Mouse (Mus musculus): ENCODE results near the gene Acvr1b. TPM values are rescaled to one million over a fixed set of nuclear protein-coding genes. Genes with fewer than 3 reads are reported as not detected.

Gene Acvr1b
- polyA plus RNA-seq, 1 experiment = 54.5 TPM

DNA sequence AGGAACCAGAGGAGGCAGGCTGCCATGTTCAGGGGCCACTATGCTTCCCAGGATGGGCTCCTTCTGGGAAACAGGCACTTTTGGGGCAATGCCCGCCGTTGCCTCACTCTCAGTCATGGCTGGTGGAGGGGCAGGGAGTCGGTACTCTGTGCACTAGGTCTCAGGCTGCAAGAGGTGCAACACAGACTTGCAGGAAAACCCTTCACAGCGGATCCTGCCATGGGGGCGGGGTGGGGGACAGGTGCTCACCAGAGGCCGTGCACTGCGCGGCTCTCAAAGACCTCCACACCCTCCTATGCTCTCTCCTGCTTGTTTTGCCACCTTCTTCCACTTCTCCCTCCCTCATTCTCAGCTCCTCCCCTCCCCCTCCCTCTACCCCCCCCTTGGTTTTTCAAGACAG is 31.2 kb upstream of the Acvr1b start:
- Histone ChIP-seq H3K27me3 (ENCODE audit: control insufficient read depth, insufficient read depth, low read length) (no peaks in the 10 kb centered on the region), H3K4me1 (ENCODE audit: control insufficient read depth, insufficient read depth, low read length) (no peaks in the 10 kb centered on the region), H3K4me3 (replicated peaks; ENCODE audit: insufficient read depth, low read depth, low read length) (no peak overlapping the region), H3K27ac (ENCODE audit: insufficient read depth, low read length) (no peak overlapping the region)
- TF ChIP-seq CTCF (IDR thresholded peaks at IDR 0.05; ENCODE audit: borderline replicate concordance, insufficient read depth, low read depth, low read length) (no peak), POLR2A (IDR thresholded peaks at IDR 0.05; ENCODE audit: borderline replicate concordance, insufficient read depth, low read length) (no peak)
- WGBS = 73% methylated on average over 8 of the region's 8 CpGs
- DNase-seq = no peak

DNA sequence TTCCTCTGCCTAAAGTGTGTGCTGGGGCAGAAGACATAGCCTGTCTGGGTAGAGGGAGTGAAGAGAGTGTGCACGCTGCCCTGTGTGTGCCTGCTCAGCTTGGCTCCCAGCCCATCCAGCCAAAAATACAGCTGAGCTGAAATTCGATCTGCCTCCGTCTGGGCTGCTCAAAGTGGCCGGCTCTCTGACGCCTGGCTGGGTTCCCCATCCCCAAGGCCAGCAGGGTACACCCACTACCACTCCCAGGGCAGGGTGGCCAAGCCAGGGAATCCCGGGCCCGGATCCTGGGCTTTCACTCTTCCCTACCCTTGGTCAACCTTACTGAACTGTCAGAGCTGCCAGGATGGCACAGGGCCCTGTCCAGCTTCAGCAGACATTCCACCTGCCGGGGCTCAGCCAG is 30.4 kb upstream of the Acvr1b start:
- Histone ChIP-seq H3K27ac (ENCODE audit: insufficient read depth, low read length) (no peak overlapping the region), H3K4me3 (replicated peaks; ENCODE audit: insufficient read depth, low read depth, low read length) (no peak overlapping the region), H3K4me1 (ENCODE audit: control insufficient read depth, insufficient read depth, low read length) (no peaks in the 10 kb centered on the region), H3K27me3 (ENCODE audit: control insufficient read depth, insufficient read depth, low read length) (no peaks in the 10 kb centered on the region)
- TF ChIP-seq POLR2A (IDR thresholded peaks at IDR 0.05; ENCODE audit: borderline replicate concordance, insufficient read depth, low read length) = no peak
- no peak for DNase-seq
- 15% methylated on average over 8 of the region's 8 CpGs for WGBS

DNA sequence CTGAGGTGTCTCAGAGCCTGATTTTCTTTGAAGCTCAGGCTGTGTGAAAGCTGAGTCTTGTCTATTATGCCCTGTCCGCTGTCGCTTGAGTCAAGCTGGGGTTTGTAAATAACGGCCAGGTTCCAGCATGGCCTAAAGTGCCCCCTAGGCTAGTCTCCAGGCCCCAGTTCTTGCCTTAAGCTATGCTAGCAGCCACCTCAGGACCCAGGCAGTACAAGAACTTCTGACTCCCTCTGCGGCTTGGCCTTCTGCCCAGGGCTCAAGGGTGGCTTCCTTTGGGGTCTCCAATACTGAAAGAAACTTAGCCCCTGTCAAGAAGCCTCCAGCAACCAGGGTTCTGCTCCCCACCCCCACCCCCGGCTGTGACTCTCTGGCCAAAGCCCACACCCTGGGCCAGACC is 29.7 kb upstream of the Acvr1b start:
- no peak overlapping the region for H3K4me3 ChIP-seq (replicated peaks; ENCODE audit: insufficient read depth, low read depth, low read length)
- 80% methylated on average over 5 of the region's 5 CpGs for WGBS
- no peaks in the 10 kb centered on the region for H3K4me1 ChIP-seq (ENCODE audit: control insufficient read depth, insufficient read depth, low read length)
- no peak overlapping the region for H3K27ac ChIP-seq (ENCODE audit: insufficient read depth, low read length)
- TF ChIP-seq POLR2A (IDR thresholded peaks at IDR 0.05; ENCODE audit: borderline replicate concordance, insufficient read depth, low read length) = no peak
- no peak for TF ChIP-seq CTCF (IDR thresholded peaks at IDR 0.05; ENCODE audit: borderline replicate concordance, insufficient read depth, low read depth, low read length)
- no peak for DNase-seq
- H3K27me3 ChIP-seq (ENCODE audit: control insufficient read depth, insufficient read depth, low read length) = no peaks in the 10 kb centered on the region

DNA sequence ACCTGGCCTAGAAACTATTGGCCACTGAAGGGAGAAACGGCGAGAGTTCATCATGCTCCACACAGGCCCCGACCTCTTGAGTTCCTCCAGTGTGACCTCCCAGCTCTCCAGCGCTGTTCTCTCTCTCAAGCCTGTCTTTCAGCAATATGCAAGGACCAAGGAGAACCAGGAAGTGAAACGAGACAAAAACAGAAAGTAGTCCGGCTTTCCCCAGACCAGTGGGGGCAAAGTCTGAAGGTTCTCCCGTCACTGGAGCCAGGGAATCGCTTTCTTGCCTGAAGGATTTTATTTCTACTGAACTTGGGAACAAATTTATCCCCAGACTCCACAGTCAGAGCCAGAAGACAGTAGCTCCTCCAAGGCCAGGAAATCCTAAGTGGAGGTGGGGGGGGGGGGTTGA is 29.1 kb upstream of the Acvr1b start:
- WGBS = 91% methylated on average over 8 of the region's 8 CpGs
- TF ChIP-seq CTCF (IDR thresholded peaks at IDR 0.05; ENCODE audit: borderline replicate concordance, insufficient read depth, low read depth, low read length) = no peak
- TF ChIP-seq POLR2A (IDR thresholded peaks at IDR 0.05; ENCODE audit: borderline replicate concordance, insufficient read depth, low read length) = no peak
- no peaks in the 10 kb centered on the region for H3K27me3 ChIP-seq (ENCODE audit: control insufficient read depth, insufficient read depth, low read length)
- H3K4me1 ChIP-seq (ENCODE audit: control insufficient read depth, insufficient read depth, low read length) = no peaks in the 10 kb centered on the region
- no peak overlapping the region for H3K4me3 ChIP-seq (replicated peaks; ENCODE audit: insufficient read depth, low read depth, low read length)
- no peak overlapping the region for H3K27ac ChIP-seq (ENCODE audit: insufficient read depth, low read length)
- no peak for DNase-seq

DNA sequence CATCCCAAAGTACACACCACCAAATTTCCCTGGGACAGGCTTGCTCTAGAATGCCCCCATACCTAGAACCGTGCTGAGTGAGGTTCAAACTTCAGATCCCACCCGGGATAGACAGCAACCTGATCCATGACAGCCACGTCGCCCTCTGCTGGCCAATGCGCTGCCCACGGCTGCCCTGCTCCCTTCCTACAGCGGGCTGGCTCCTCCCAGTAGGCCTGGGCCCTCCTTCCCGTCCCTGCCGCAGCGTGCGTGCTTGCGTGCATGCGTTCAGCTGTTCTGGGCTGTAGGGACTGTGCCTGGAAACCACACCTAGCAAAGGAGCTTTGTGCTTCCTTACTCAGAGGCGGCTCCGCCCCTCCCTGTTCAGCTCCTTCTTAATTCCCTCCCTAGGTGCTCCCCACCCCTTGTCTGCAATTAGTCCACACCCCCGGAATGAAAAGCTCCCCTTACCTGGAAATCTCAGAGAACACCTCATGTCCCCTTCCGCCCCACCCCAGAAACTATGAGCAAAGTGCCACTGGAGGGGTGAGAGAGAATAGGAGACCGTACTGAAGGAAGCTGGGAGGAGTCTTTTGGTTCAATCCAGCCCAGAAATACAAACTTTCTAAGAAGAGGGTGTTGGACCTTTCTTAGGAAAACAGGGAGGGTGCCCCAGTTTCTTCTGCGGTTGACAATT is 28.3 kb upstream of the Acvr1b start:
- DNase-seq = peak; percentile 91 to 92
- 10% methylated on average over 19 of the region's 19 CpGs for WGBS
- H3K4me3 ChIP-seq (replicated peaks; ENCODE audit: insufficient read depth, low read depth, low read length) = peak overlapping the region; percentile 4
- TF ChIP-seq POLR2A (IDR thresholded peaks at IDR 0.05; ENCODE audit: borderline replicate concordance, insufficient read depth, low read length) (peak; percentile 67; the same call in 1 of the 2 replicates), CTCF (IDR thresholded peaks at IDR 0.05; ENCODE audit: borderline replicate concordance, insufficient read depth, low read depth, low read length) (peak; percentile 96)
- H3K27me3 ChIP-seq (ENCODE audit: control insufficient read depth, insufficient read depth, low read length) = no peaks in the 10 kb centered on the region
- no peak overlapping the region for H3K27ac ChIP-seq (ENCODE audit: insufficient read depth, low read length)
- H3K4me1 ChIP-seq (ENCODE audit: control insufficient read depth, insufficient read depth, low read length) = no peaks in the 10 kb centered on the region

DNA sequence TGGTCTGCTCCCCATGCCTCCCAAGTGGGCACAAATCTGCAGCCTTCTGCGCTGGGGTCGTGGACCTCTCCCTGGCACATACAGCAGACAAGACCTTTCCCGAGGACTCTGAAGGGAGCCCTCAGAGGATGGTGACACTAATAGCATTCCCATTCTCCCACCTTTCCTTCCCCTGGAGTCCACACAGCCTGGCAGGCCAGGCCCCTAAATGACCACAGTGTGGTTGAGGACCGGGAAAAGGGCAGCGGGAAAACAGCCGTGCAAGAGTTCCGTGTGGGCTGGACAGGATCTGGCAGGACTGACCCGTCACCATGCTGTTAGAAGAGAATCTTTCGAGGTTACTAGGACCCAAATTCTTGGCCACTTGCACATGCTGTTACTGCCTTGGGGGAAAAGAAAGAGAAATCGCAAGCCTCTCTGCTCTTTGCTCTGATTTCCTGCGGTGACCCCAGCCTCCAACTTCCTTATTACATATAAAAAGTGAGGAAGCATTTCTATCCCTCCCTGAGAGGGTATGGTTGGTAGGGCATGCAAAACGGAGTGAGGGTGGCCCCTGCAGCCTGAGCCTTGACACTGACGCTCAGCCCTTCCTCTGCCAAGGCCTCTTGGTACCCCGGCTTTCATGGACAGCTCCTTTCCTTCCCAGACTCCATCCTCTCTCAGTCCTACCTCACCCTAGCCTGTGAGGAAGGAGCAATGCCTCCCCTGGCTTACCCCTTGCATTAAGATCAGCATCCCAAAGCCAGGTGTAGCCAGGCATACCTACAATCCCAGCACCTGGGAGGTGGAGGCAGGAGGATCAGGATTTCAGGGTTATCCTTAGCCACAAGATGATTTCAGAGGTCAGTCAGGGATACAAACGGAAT is 27.5 kb upstream of the Acvr1b start:
- no peak for DNase-seq
- WGBS = 64% methylated on average over 15 of the region's 15 CpGs
- TF ChIP-seq POLR2A (IDR thresholded peaks at IDR 0.05; ENCODE audit: borderline replicate concordance, insufficient read depth, low read length) (no peak), CTCF (IDR thresholded peaks at IDR 0.05; ENCODE audit: borderline replicate concordance, insufficient read depth, low read depth, low read length) (no peak)
- no peaks in the 10 kb centered on the region for H3K27me3 ChIP-seq (ENCODE audit: control insufficient read depth, insufficient read depth, low read length)
- no peak overlapping the region for H3K27ac ChIP-seq (ENCODE audit: insufficient read depth, low read length)
- H3K4me3 ChIP-seq (replicated peaks; ENCODE audit: insufficient read depth, low read depth, low read length) = no peak overlapping the region
- H3K4me1 ChIP-seq (ENCODE audit: control insufficient read depth, insufficient read depth, low read length) = no peaks in the 10 kb centered on the region

DNA sequence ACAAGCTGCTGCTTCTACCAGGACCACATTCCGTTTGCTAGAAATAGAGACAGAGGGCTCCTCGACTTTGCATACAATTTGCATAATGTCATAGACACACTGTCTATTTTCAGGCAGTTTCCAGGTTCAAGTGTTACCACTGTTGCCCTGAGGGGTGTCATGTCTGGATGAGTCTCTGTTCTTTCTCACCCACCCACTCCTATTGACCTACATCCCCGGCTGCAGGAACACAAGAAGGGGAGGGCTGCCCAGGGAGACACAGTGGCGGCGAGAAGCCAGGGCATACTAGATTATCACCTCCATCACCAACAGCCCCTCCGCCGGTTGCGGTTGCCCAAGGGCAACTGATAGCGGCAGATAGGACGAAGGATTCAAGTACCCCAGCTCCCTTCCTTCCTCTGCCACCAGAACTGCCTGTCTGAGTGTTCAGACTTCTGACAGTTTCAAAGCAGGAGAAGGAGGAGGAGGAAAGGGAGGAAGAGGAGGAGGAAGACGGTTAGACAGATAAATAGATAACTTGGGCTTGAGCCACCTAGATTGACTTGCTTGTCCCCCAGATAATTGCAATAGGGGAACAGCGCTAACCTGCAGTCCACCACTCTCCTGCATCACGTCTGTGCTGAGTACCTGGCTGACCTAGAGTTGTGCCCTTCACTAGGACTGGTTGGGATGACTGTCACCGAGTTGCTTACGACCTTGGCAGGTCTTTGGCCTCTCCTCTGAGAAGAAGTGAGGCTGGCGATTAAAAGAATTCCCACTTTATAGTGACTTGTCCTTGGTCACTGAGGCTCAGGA is 26.6 kb upstream of the Acvr1b start:
- no peaks in the 10 kb centered on the region for H3K4me1 ChIP-seq (ENCODE audit: control insufficient read depth, insufficient read depth, low read length)
- DNase-seq = no peak
- no peaks in the 10 kb centered on the region for H3K27me3 ChIP-seq (ENCODE audit: control insufficient read depth, insufficient read depth, low read length)
- no peak for TF ChIP-seq CTCF (IDR thresholded peaks at IDR 0.05; ENCODE audit: borderline replicate concordance, insufficient read depth, low read depth, low read length)
- no peak for TF ChIP-seq POLR2A (IDR thresholded peaks at IDR 0.05; ENCODE audit: borderline replicate concordance, insufficient read depth, low read length)
- H3K4me3 ChIP-seq (replicated peaks; ENCODE audit: insufficient read depth, low read depth, low read length) = no peak overlapping the region
- WGBS = 79% methylated on average over 16 of the region's 16 CpGs
- H3K27ac ChIP-seq (ENCODE audit: insufficient read depth, low read length) = no peak overlapping the region
